In the genomic region with DNA sequence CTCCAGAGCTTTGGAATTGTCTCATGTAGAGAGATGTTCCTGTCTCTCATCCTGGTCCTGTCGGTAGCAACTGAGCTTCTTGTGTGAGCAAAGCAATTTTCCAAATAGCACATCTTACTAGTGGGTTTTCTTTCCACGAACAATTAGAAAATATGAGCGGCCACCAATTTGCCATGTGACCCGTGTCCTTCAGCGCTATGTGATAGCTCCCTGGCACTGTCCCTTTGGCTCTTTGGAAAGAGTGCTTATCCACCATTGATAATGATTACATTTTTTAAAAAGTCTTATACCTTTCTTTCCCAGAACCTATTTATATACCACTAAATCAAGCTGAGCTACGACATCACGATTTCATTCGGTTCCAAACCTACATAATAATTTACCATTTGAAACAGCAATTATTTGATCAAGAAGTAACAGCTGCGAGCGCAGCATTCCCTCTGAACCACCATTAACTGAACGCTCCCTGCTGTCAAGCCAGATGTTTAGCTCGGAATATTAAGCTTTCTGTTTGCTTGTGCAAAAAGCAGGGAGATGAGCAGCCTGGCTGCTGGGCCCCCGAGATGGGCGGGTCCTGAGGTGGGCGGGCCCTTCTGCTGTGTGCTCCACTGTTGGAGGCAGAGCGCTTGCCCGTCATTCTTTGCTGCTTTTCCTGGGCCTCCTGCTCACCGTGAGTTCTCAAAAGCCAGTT, we compare ENCODE assay signal across 7 mouse cellular contexts. TPM values are rescaled to one million over a fixed set of nuclear protein-coding genes. Genes with fewer than 3 reads are reported as not detected.
A peak's percentile ranks its signal among the peaks of the same experiment; 100 is the strongest.
DNase-seq lines count a peak whose midpoint lies in the region; ATAC-seq and TF ChIP-seq lines count a peak whose summit lies in the region.

No protein-coding gene starts in this region.

- peak overlapping the region; percentile 65 for H3K27ac ChIP-seq in forebrain, embryonic 16.5 days (ENCODE audit: low read length)
- peak overlapping the region; percentile 73 for H3K27ac ChIP-seq in hindbrain, embryonic 13.5 days
- H3K27ac ChIP-seq in limb, embryonic 12.5 days: 0 out of 2 replicates have a peak overlapping the region, but pooled peaks have one; percentile 29
- no peak overlapping the region for H3K27ac ChIP-seq in midbrain, embryonic 16.5 days (ENCODE audit: low read length)
- no peak overlapping the region for H3K27ac ChIP-seq in thymus, adult 2 months (ENCODE audit: control insufficient read depth, insufficient read depth, low read length)

- ATAC-seq in forebrain, embryonic 16.5 days: peak; percentile 93
- peak; percentile 92 for ATAC-seq in hindbrain, embryonic 13.5 days (ENCODE audit: low FRiP score)
- peak; percentile 82; the same call in 1 of the 2 replicates for ATAC-seq in limb, embryonic 12.5 days (ENCODE audit: insufficient number of reproducible peaks, insufficient read depth, low FRiP score, low TSS enrichment, low read depth)
- ATAC-seq in midbrain, embryonic 16.5 days: peak; percentile 89

- peak overlapping the region; percentile 36; the same call in 1 of the 2 replicates for H3K9ac ChIP-seq in forebrain, embryonic 16.5 days (replicated peaks; ENCODE audit: low read depth, low read length)
- H3K9ac ChIP-seq in hindbrain, embryonic 13.5 days: peak overlapping the region; percentile 5
- peak overlapping the region; percentile 44 for H3K9ac ChIP-seq in limb, embryonic 12.5 days (replicated peaks)
- H3K9ac ChIP-seq in midbrain, embryonic 16.5 days (ENCODE audit: low read depth, low read length): no peak overlapping the region

- whole genome bisulfite sequencing in forebrain, embryonic 16.5 days: 33% methylated on average over 18 of the region's 18 CpGs
- 35% methylated on average over 18 of the region's 18 CpGs for WGBS in hindbrain, embryonic 13.5 days
- 43% methylated on average over 18 of the region's 18 CpGs for WGBS in limb, embryonic 12.5 days
- 33% methylated on average over 18 of the region's 18 CpGs for WGBS in midbrain, embryonic 16.5 days
- 52% methylated on average over 18 of the region's 18 CpGs for WGBS in thymus, adult 2 months

- DNase-seq in Muller cell, postnatal 12 days (ENCODE audit: inconsistent ontology term): peak; percentile 36
- DNase-seq in adrenal gland, postnatal 36 days: peak; percentile 50 to 72
- DNase-seq in thymus, adult 2 months: peak; percentile 25

- peaks cover 6% of the 10 kb centered on the region for H3K4me1 ChIP-seq in forebrain, embryonic 16.5 days (replicated peaks; ENCODE audit: control insufficient read depth, insufficient read depth, low read length)
- peaks cover 17% of the 10 kb centered on the region for H3K4me1 ChIP-seq in hindbrain, embryonic 13.5 days (replicated peaks)
- peaks cover 10% of the 10 kb centered on the region for H3K4me1 ChIP-seq in limb, embryonic 12.5 days (replicated peaks)
- H3K4me1 ChIP-seq in midbrain, embryonic 16.5 days (ENCODE audit: control insufficient read depth, insufficient read depth, low read length): peaks cover 4% of the 10 kb centered on the region; the same call in 1 of the 2 replicates
- no peaks in the 10 kb centered on the region for H3K4me1 ChIP-seq in thymus, adult 2 months (replicated peaks; ENCODE audit: control insufficient read depth, insufficient read depth, low read length)

- H3K4me2 ChIP-seq in forebrain, embryonic 16.5 days (ENCODE audit: low read length): peak overlapping the region; percentile 47
- H3K4me2 ChIP-seq in hindbrain, embryonic 13.5 days: peak overlapping the region; percentile 48
- H3K4me2 ChIP-seq in limb, embryonic 12.5 days: peak overlapping the region; percentile 55
- H3K4me2 ChIP-seq in midbrain, embryonic 16.5 days (ENCODE audit: low read length): peak overlapping the region; percentile 44

- TF ChIP-seq CTCF in thymus, adult 2 months (IDR thresholded peaks at IDR 0.05; ENCODE audit: borderline replicate concordance, control insufficient read depth, extremely low read depth, insufficient read depth, low read length, poor library complexity): no peak

- H3K27me3 ChIP-seq in forebrain, embryonic 16.5 days (replicated peaks; ENCODE audit: control insufficient read depth, insufficient read depth, low read length): no peaks in the 10 kb centered on the region
- H3K27me3 ChIP-seq in hindbrain, embryonic 13.5 days: no peaks in the 10 kb centered on the region
- no peaks in the 10 kb centered on the region for H3K27me3 ChIP-seq in limb, embryonic 12.5 days
- H3K27me3 ChIP-seq in midbrain, embryonic 16.5 days (ENCODE audit: control insufficient read depth, insufficient read depth, low read depth, low read length): no peaks in the 10 kb centered on the region
- no peaks in the 10 kb centered on the region for H3K27me3 ChIP-seq in thymus, adult 2 months (ENCODE audit: control insufficient read depth, insufficient read depth, low read length)

- peak overlapping the region; percentile 18; the same call in 1 of the 2 replicates for H3K4me3 ChIP-seq in forebrain, embryonic 16.5 days (replicated peaks; ENCODE audit: low read length)
- peak overlapping the region; percentile 17; the same call in 1 of the 2 replicates for H3K4me3 ChIP-seq in hindbrain, embryonic 13.5 days
- H3K4me3 ChIP-seq in limb, embryonic 12.5 days (replicated peaks): peak overlapping the region; percentile 25
- peak overlapping the region; percentile 3 for H3K4me3 ChIP-seq in midbrain, embryonic 16.5 days (ENCODE audit: low read depth, low read length)
- no peak overlapping the region for H3K4me3 ChIP-seq in thymus, adult 2 months (ENCODE audit: control insufficient read depth, insufficient read depth, low read length)

- H3K9me3 ChIP-seq in forebrain, embryonic 16.5 days (ENCODE audit: control insufficient read depth, low read length): no peaks in the 10 kb centered on the region
- H3K9me3 ChIP-seq in hindbrain, embryonic 13.5 days: no peaks in the 10 kb centered on the region
- H3K9me3 ChIP-seq in limb, embryonic 12.5 days: no peaks in the 10 kb centered on the region
- H3K9me3 ChIP-seq in midbrain, embryonic 16.5 days (replicated peaks; ENCODE audit: control insufficient read depth, low read length, poor library complexity, severe bottlenecking): no peaks in the 10 kb centered on the region

- TF ChIP-seq POLR2A in thymus, adult 2 months (IDR thresholded peaks at IDR 0.05; ENCODE audit: control insufficient read depth, extremely low read depth, insufficient read depth, low read length, poor library complexity): no peak

- H3K36me3 ChIP-seq in forebrain, embryonic 16.5 days (ENCODE audit: control insufficient read depth, insufficient read depth): no peaks in the 10 kb centered on the region
- no peaks in the 10 kb centered on the region for H3K36me3 ChIP-seq in hindbrain, embryonic 13.5 days
- no peaks in the 10 kb centered on the region for H3K36me3 ChIP-seq in limb, embryonic 12.5 days
- no peaks in the 10 kb centered on the region for H3K36me3 ChIP-seq in midbrain, embryonic 16.5 days (ENCODE audit: control insufficient read depth, insufficient read depth, low read length)
- H3K36me3 ChIP-seq in thymus, adult 2 months (ENCODE audit: control insufficient read depth, insufficient read depth, low read length): no peaks in the 10 kb centered on the region

RNA-seq across cellular contexts. Expression of a gene that starts 20.8 kb away (rescaled TPM):
- total RNA-seq in adrenal gland, postnatal 36 days (2021): 10 to 100 TPM; 58.1 to 71.6 TPM
- polyA plus RNA-seq in forebrain, embryonic 16.5 days (2015; fragmentation: Nextera tagmentation; extraction: Ambion mirVana): 120 and 132 TPM in 2 replicates
- polyA plus RNA-seq in hindbrain, embryonic 13.5 days (2015; fragmentation: Nextera tagmentation; extraction: Ambion mirVana): 134 and 137 TPM in 2 replicates
- 35.0 and 35.3 TPM in 2 replicates for polyA plus RNA-seq in limb, embryonic 12.5 days (2016; fragmentation: Nextera tagmentation; extraction: Ambion mirVana)
- 206 and 219 TPM in 2 replicates for polyA plus RNA-seq in midbrain, embryonic 16.5 days (2015; fragmentation: Nextera tagmentation; extraction: Ambion mirVana)
- 4.9 and 5.0 TPM in 2 replicates for polyA plus RNA-seq in thymus, adult 2 months (2012; rRNA removed)

RNA-seq across cellular contexts. Expression of a gene that starts 52.3 kb away (rescaled TPM):
- 10 to 100 TPM; 41.9 to 45.0 TPM for total RNA-seq in adrenal gland, postnatal 36 days (2021)
- 34.4 and 39.2 TPM in 2 replicates for polyA plus RNA-seq in forebrain, embryonic 16.5 days (2015; fragmentation: Nextera tagmentation; extraction: Ambion mirVana)
- polyA plus RNA-seq in hindbrain, embryonic 13.5 days (2015; fragmentation: Nextera tagmentation; extraction: Ambion mirVana): 31.6 and 33.0 TPM in 2 replicates
- polyA plus RNA-seq in limb, embryonic 12.5 days (2016; fragmentation: Nextera tagmentation; extraction: Ambion mirVana): 44.2 and 44.7 TPM in 2 replicates
- polyA plus RNA-seq in midbrain, embryonic 16.5 days (2015; fragmentation: Nextera tagmentation; extraction: Ambion mirVana): 27.2 and 28.7 TPM in 2 replicates
- polyA plus RNA-seq in thymus, adult 2 months (2012; rRNA removed): 36.5 and 39.4 TPM in 2 replicates

Comparison
In these comparisons a context has a peak if more than half of its experiments do, and no peak if none do; other contexts are left out.
1. H3K27ac ChIP-seq: peak in forebrain, embryonic 16.5 days (single experiment), hindbrain, embryonic 13.5 days (single experiment) and limb, embryonic 12.5 days (single experiment); none in midbrain, embryonic 16.5 days (single experiment) and thymus, adult 2 months (single experiment).
2. Peak in every context shown above with its lines, with median percentiles within 50 percentile points of each other: DNase-seq, ATAC-seq and H3K4me2 ChIP-seq.